Mouse (Mus musculus) layer of hippocampus, adult 9-11 months (tissue): ENCODE measurements around the gene 1700003E16Rik.

ENCODE experiments used
- DNase-seq: peaks from one replicate; pipeline ENCODE4 v3.0.0; 2022

1700003E16Rik gene

DNA sequence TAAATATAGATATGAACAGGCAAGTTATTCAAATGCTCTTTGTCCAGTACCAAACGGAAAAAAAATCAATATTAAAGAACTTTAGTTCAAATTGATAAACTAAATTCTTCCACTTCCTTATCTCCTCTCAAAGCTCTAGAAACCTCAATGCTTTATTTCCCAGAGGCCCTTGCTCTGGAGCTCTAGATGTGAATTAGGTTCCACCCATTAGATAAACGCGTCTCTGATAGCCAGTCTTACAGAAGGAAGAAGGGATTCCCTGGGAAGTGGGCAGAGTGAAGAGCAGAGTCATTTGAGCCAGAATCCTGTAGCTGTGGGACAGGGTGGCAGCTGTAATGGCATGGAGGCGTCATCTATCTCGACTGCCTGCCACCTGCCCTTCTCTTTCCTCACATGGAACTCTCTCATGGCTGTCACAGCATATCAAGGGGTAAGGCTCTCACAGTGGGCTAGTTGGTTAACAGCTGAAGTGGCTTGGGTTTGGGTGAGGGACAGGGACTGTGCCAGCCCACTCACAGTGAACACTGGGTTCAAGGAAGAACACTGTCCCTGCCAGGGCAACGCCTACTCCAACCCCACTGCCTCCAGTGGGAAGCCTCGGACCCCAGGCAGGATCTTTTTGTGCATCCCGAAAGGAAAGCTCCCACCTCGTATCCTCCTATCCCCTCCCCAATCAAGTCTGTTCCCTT lies 51.3 kb downstream of the 1700003E16Rik start:
- no peak for DNase-seq

DNA sequence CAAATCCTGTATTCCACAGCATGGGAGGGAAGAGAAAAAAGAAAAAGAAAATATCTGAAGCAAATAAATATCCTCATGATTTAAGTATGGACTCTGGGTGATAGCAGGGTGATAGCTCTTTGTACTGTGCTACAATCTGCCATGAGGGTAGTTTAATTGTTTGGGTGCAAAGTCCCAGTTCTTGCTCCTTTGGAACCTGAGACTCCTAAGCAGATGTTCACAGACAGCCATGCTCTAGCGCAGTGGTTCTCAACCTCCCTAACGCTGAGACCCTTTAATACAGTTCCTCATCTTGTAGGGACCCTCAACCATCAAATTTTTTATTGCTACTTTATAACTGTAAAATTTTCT lies 51.8 kb downstream of the 1700003E16Rik start:
- DNase-seq, result no peak

DNA sequence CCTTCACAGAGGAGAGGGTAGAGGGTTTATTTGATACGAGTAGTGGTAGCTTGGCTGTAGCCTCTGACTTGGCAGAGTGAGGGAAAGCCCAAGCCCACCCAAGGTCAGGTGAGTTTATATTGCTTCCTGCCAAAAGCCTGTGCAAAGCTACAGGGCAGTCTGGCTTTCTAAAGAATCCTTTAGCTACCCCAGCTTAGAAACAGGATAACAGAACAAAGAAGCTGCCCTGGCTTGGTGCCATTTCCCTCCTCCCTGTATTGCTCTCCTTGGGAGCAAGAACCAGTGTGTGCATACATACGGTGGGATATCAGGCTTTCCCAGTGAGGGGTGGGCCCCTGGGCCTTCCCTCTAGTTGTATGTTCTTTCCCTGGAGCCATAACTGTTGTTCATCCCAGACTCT lies 54.3 kb downstream of the 1700003E16Rik start:
- no peak for DNase-seq

DNA sequence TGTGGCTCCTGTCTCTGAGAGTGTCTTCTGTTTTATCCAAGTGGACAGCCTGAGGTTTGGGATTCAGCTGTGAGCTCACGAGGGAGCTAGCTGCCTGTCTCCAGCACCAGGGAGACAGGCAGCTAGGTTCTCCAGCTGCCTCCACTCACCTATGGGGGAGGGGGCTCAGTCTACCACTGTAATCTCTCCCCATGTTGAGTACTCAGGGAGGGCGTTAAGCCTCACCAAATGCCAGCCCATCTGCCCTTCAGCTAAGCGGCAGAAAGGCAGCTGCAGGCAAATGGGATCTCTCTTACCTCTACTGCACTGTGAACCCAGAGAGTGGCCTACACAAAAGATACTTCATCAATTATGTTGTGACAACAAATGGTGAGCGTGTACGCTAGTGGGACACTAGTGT lies 55.3 kb downstream of the 1700003E16Rik start:
- DNase-seq, result no peak
